Mouse (Mus musculus) myocyte (in vitro differentiated cells): ENCODE data around the gene Pde4d. TPM values are rescaled to one million over a fixed set of nuclear protein-coding genes. Genes with fewer than 3 reads are reported as not detected.

Experiments used
- H3K27me3 ChIP-seq: one replicate; pipeline ENCODE4 v1.6.1; 2011; ENCODE audit not compliant: control insufficient read depth, insufficient read depth, insufficient read length
- H3K36me3 ChIP-seq: one replicate; pipeline ENCODE4 v1.6.1; 2011; ENCODE audit not compliant: control insufficient read depth, insufficient read depth
- H3K4me2 ChIP-seq: one replicate; pipeline ENCODE4 v1.6.1; 2011; ENCODE audit warnings: low read depth, control low read depth
- H3K4me3 ChIP-seq: one replicate; pipeline ENCODE4 v1.5.1; 2011; ENCODE audit warnings: mild to moderate bottlenecking, control low read depth, moderate library complexity
- H3K79me2 ChIP-seq: one replicate; pipeline ENCODE4 v1.6.1; 2011; ENCODE audit not compliant: control insufficient read depth, insufficient read depth
- H3ac ChIP-seq: one replicate; pipeline ENCODE4 v1.6.1; 2011; ENCODE audit not compliant: control insufficient read depth, insufficient read length
- CEBPB ChIP-seq: IDR thresholded peaks from 2 replicates; pipeline ENCODE4 v1.6.1; 2011; ENCODE audit warnings: mild to moderate bottlenecking, moderate library complexity; ENCODE audit not compliant: poor library complexity, insufficient read depth, severe bottlenecking
- E2F4 ChIP-seq: IDR thresholded peaks from one replicate; pipeline ENCODE4 v1.6.1; 2011; ENCODE audit warnings: mild to moderate bottlenecking, control low read depth, moderate library complexity; ENCODE audit not compliant: insufficient read depth
- MAX ChIP-seq: IDR thresholded peaks from one replicate; pipeline ENCODE4 v1.6.1; 2011; ENCODE audit warnings: low read depth, mild to moderate bottlenecking, control low read depth
- MYOD1 ChIP-seq, 3 experiments: IDR thresholded peaks; one replicate each; pipeline ENCODE4 v1.6.1; 2011; ENCODE audit warnings: control low read depth in 2 of 3, low read depth in 2 of 3, mild to moderate bottlenecking in 2 of 3, moderate library complexity in 1 of 3; ENCODE audit not compliant: insufficient read length in 2 of 3, control insufficient read depth in 1 of 3
- MYOG ChIP-seq, 3 experiments: IDR thresholded peaks; one replicate each; pipeline ENCODE4 v1.6.1; 2011; ENCODE audit warnings: control low read depth in 2 of 3, low read depth in 2 of 3, mild to moderate bottlenecking in 2 of 3; ENCODE audit not compliant: insufficient read length in 2 of 3, control insufficient read depth in 1 of 3, insufficient read depth in 1 of 3
- POLR2A ChIP-seq: IDR thresholded peaks from one replicate; pipeline ENCODE4 v1.6.1; 2011; ENCODE audit warnings: low read depth, mild to moderate bottlenecking, control low read depth, moderate library complexity; ENCODE audit not compliant: insufficient read length
- POLR2AphosphoS2 ChIP-seq: IDR thresholded peaks from one replicate; pipeline ENCODE4 v1.6.1; 2011; ENCODE audit warnings: low read depth, control low read depth; ENCODE audit not compliant: insufficient read length
- REST ChIP-seq: IDR thresholded peaks from one replicate; pipeline ENCODE4 v1.6.1; 2011; ENCODE audit warnings: mild to moderate bottlenecking, control low read depth, moderate library complexity; ENCODE audit not compliant: insufficient read depth, insufficient read length
- SRF ChIP-seq: IDR thresholded peaks from one replicate; pipeline ENCODE4 v1.6.1; 2011; ENCODE audit warnings: low read depth; ENCODE audit not compliant: control insufficient read depth, insufficient read length
- TCF12 ChIP-seq: IDR thresholded peaks from one replicate; pipeline ENCODE4 v1.6.1; 2011; ENCODE audit warnings: mild to moderate bottlenecking, control low read depth; ENCODE audit not compliant: poor library complexity, insufficient read depth, severe bottlenecking
- TCF3 ChIP-seq: IDR thresholded peaks from one replicate; pipeline ENCODE4 v1.6.1; 2011; ENCODE audit warnings: low read depth, control low read depth; ENCODE audit not compliant: insufficient read length
- USF1 ChIP-seq: IDR thresholded peaks from one replicate; pipeline ENCODE4 v1.6.1; 2011; ENCODE audit warnings: low read depth, mild to moderate bottlenecking, control low read depth, moderate library complexity
- polyA plus RNA-seq: library from polyadenylated mRNA; unstranded; fragments of >200 nt; fragmentation: generic; extraction: Trizol; gene quantifications from one replicate; pipeline ENCODE4 v1.2.1, GENCODE M21; 2012; ENCODE audit warnings: missing spikeins

Pde4d gene
- polyA plus RNA-seq, 1 experiment, result 8.2 TPM

GRCm38 (mm10) chr13:108435687-108436086 lies 14.1 kb upstream of the Pde4d start:
- no peak overlapping the region for H3K4me2 ChIP-seq
- no peaks in the 10 kb centered on the region for H3K27me3 ChIP-seq
- H3K36me3 ChIP-seq, result no peaks in the 10 kb centered on the region
- H3K4me3 ChIP-seq, result no peak overlapping the region
- TF ChIP-seq USF1 (no peak), POLR2A (no peak), MAX (no peak), TCF3 (no peak), SRF (no peak), POLR2AphosphoS2 (no peak), MYOD1 (IDR thresholded peaks at IDR 0.05; ENCODE audit: control insufficient read depth in 1 of 3, insufficient read length in 2 of 3, low read depth in 2 of 3) (no peak), CEBPB (no peak)
- H3ac ChIP-seq, result no peak overlapping the region
- no peaks in the 10 kb centered on the region for H3K79me2 ChIP-seq

DNA sequence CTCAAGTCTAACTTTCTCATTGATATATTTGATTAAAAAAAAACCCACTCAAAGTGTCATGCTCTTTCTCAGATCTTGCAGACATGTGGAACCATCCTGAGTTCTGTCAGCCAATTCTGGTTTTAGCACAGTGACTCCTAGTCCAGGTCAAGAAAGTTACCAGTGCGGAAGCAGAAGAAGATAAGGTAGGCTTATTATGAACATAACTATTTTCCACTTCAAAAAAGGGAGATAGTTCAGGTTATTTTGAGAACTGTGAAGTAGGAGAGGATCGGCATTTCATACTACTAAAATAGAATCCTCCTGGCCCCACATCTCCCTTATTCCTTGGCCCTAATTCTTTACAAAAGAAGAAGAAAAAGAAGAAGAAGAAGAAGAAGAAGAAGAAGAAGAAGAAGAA lies 12.3 kb upstream of the Pde4d start:
- no peak overlapping the region for H3ac ChIP-seq
- H3K4me2 ChIP-seq, result no peak overlapping the region
- TF ChIP-seq MYOD1 (IDR thresholded peaks at IDR 0.05; ENCODE audit: control insufficient read depth in 1 of 3, insufficient read length in 2 of 3, low read depth in 2 of 3), result no peak
- no peak for TF ChIP-seq REST
- no peak for TF ChIP-seq MYOG (IDR thresholded peaks at IDR 0.05; ENCODE audit: control insufficient read depth in 1 of 3, insufficient read depth in 1 of 3, insufficient read length in 2 of 3, low read depth in 2 of 3)
- TF ChIP-seq MAX, result no peak
- TF ChIP-seq POLR2A, result no peak
- TF ChIP-seq USF1, result no peak
- no peak for TF ChIP-seq SRF
- no peak for TF ChIP-seq CEBPB
- TF ChIP-seq E2F4, result no peak
- no peak for TF ChIP-seq TCF3
- no peaks in the 10 kb centered on the region for H3K79me2 ChIP-seq
- H3K36me3 ChIP-seq, result no peaks in the 10 kb centered on the region
- H3K27me3 ChIP-seq, result no peaks in the 10 kb centered on the region
- no peak overlapping the region for H3K4me3 ChIP-seq

GRCm38 (mm10) chr13:108439012-108439411 lies 10.7 kb upstream of the Pde4d start:
- no peak overlapping the region for H3ac ChIP-seq
- no peaks in the 10 kb centered on the region for H3K79me2 ChIP-seq
- no peaks in the 10 kb centered on the region for H3K36me3 ChIP-seq
- no peak overlapping the region for H3K4me3 ChIP-seq
- H3K4me2 ChIP-seq, result no peak overlapping the region
- H3K27me3 ChIP-seq, result no peaks in the 10 kb centered on the region
- TF ChIP-seq USF1, result no peak
- no peak for TF ChIP-seq POLR2A
- no peak for TF ChIP-seq E2F4
- no peak for TF ChIP-seq MYOG (IDR thresholded peaks at IDR 0.05; ENCODE audit: control insufficient read depth in 1 of 3, insufficient read depth in 1 of 3, insufficient read length in 2 of 3, low read depth in 2 of 3)
- TF ChIP-seq MAX, result no peak
- TF ChIP-seq MYOD1 (IDR thresholded peaks at IDR 0.05; ENCODE audit: control insufficient read depth in 1 of 3, insufficient read length in 2 of 3, low read depth in 2 of 3), result no peak
- no peak for TF ChIP-seq TCF3
- TF ChIP-seq POLR2AphosphoS2, result no peak
- TF ChIP-seq CEBPB, result no peak
- TF ChIP-seq SRF, result no peak
- no peak for TF ChIP-seq TCF12

GRCm38 (mm10) chr13:108448348-108448931 lies 1.3 kb upstream of the Pde4d start:
- Histone ChIP-seq H3K79me2 (no peaks in the 10 kb centered on the region), H3K36me3 (no peaks in the 10 kb centered on the region), H3K4me3 (no peak overlapping the region), H3ac (no peak overlapping the region), H3K27me3 (no peaks in the 10 kb centered on the region), H3K4me2 (no peak overlapping the region)
- no peak for TF ChIP-seq REST
- no peak for TF ChIP-seq TCF12
- TF ChIP-seq MYOG (IDR thresholded peaks at IDR 0.05; ENCODE audit: control insufficient read depth in 1 of 3, insufficient read depth in 1 of 3, insufficient read length in 2 of 3, low read depth in 2 of 3), result no peak
- no peak for TF ChIP-seq TCF3
- no peak for TF ChIP-seq SRF
- TF ChIP-seq POLR2AphosphoS2, result no peak
- TF ChIP-seq CEBPB, result no peak
- TF ChIP-seq E2F4, result no peak
- TF ChIP-seq USF1, result no peak
- TF ChIP-seq MAX, result no peak
- TF ChIP-seq POLR2A, result no peak
- TF ChIP-seq MYOD1 (IDR thresholded peaks at IDR 0.05; ENCODE audit: control insufficient read depth in 1 of 3, insufficient read length in 2 of 3, low read depth in 2 of 3), result no peak

DNA sequence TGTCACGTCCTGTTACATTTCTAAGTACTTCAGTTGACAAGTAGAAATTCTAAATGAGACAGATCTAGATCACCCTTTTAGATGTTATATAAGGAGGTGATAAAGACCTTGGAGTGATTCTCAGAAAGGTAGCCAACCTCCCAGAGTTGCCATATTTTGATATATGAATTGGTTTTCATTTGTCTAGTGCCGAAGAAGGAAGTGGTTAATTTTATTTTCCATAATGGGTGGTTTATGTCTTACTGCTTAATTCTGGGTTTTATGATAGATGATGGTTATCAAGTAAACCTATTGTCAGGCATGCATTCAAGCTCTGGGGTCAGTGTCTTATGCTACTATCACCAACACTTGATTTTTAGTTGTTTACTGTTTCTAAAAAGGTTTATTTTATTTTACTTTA lies 1.4 kb downstream of the Pde4d start:
- no peaks in the 10 kb centered on the region for H3K36me3 ChIP-seq
- H3ac ChIP-seq, result no peak overlapping the region
- no peaks in the 10 kb centered on the region for H3K27me3 ChIP-seq
- H3K79me2 ChIP-seq, result no peaks in the 10 kb centered on the region
- TF ChIP-seq SRF (no peak), REST (no peak), MAX (no peak), MYOG (IDR thresholded peaks at IDR 0.05; ENCODE audit: control insufficient read depth in 1 of 3, insufficient read depth in 1 of 3, insufficient read length in 2 of 3, low read depth in 2 of 3) (no peak), MYOD1 (IDR thresholded peaks at IDR 0.05; ENCODE audit: control insufficient read depth in 1 of 3, insufficient read length in 2 of 3, low read depth in 2 of 3) (no peak), USF1 (no peak), POLR2A (no peak), E2F4 (no peak), CEBPB (no peak), TCF3 (no peak), POLR2AphosphoS2 (no peak), TCF12 (no peak)
- no peak overlapping the region for H3K4me2 ChIP-seq
- no peak overlapping the region for H3K4me3 ChIP-seq
